Mouse (Mus musculus) c-Kit-positive CD71-positive TER-119-positive erythroid progenitor cells, embryonic 14.5 days (primary cell): ENCODE results near the gene Cpeb3.

Source experiments
- DNase-seq: peaks from one replicate; pipeline ENCODE4 v3.0.0-alpha.2; 2013; ENCODE audit warnings: low spot score

Cpeb3 gene

DNA sequence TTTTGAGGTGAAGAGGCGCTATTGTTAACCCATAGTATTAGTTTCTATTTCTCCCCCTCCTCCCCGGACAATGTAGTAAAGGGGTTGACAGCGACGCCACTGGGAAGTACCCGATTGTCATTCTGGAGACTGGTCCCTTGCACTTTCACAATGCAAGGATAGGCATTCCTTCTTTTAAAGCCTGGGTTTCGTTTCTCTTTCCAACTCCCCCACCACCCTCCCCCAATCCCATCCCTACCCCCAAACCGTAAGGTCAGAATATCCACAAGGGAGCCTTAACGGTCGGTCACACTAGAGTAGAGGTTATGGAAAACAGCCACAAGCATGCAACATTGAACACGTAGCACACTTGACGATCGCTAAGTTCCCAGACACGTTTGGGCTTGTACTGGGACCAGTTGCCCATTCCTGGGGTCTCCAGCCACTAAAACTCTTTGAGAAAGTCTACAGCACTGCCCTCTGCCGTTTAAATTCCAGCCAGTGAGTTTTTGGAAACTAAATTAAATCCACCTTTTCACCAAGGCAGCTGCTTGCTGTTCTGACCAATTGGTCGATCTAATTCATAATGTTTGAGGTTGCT is at the start of gene Cpeb3:
Cpeb3 (minus strand) TSS at position 426 of the 580 bp plus-strand sequence.
- no peak for DNase-seq

DNA sequence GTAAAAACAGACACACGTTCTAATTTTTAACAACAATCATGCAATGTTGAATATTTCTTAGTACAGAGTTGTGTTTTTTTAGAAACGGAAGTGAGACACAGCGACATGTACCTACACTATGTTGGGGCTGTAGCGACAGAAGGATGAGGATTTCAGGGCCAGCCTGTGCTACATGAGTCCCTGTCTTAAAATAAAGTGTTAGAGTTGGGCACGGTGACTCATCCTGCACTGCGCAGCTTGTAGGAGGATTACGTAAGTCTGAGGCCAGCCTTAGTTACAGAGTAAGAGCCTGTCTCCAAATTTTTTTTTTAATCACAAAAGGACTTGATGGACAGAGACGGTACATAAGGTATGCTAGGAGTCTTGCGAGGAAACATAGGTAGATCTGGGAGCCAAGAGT is 46.9 kb upstream of the Cpeb3 start:
- DNase-seq = no peak

DNA sequence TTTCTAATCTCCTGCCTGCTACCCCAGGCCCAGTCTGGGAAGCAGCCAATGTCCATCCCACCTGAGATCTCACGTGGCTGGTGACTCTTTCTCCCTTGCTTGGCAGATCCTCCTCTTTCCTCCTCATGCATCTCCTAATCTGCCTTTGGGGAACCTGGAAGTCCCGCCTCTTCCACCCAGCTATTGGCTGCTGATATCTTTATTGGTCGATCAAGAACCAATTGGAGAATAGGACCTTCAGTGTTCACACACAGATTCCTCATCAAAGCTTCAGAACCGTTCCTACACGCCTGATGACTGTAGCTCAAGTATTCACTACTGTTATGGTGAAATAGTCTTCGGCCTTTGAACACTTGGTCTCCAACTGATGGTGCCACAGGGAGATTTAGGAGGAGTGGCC is 43.7 kb upstream of the Cpeb3 start:
- DNase-seq = no peak

DNA sequence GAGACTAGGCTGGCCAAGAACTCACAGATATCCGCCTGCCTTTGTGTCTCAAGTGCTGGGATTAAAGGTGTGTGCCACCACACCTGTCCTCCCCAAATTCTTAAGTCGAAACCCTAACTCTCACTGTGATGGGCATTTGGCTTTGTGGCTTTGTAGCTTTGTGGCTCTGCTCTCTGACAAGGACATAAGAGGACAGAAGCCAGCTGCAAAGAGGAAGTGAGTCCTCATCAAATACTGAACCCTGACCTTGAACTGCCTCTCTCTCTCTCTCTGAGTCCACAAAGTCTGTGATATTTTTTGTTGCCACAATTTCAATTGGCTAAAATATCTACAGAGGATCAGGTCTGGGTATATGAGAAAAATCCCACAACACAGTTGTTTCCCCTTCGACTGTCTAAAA is 39.8 kb upstream of the Cpeb3 start:
- DNase-seq = no peak

DNA sequence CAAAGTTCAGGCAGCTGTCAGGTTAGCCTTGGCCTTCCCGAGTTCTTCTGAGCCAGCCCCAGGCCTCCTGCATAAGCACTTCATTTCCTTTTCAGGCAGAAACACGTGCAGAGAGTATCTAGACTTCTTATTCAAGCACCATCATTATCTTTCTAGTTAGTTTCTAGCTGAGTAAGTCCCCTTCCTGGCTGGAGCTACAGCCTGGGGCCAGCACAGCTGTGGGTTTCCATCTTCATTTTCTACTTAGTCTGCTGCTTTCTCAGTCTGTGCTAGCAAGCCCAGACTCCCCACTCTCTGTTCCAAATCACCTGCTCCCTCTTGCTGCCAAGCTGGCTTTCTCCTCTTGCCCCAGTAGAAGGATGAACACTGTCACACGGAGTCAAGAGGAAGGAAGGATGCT is 38.5 kb upstream of the Cpeb3 start:
- no peak for DNase-seq

DNA sequence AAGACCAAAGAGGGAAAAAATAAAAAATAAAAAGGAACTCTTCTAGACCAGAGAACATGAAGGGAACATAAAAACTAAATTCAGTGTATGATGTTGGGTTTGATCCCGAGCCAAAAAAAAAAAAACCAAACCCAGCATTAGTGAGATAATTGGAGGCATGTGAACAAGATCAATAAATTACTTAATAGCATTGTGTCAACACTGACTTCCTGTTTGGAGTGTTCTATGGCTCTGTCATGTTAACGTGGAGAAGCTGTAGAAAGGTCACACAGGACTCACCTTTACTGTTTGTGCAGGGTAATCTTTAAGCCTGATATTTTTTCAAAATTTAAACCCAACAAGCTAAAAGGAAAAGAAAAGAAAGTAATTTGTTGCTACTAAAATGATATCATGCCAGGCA is 34.3 kb upstream of the Cpeb3 start:
- DNase-seq = no peak

DNA sequence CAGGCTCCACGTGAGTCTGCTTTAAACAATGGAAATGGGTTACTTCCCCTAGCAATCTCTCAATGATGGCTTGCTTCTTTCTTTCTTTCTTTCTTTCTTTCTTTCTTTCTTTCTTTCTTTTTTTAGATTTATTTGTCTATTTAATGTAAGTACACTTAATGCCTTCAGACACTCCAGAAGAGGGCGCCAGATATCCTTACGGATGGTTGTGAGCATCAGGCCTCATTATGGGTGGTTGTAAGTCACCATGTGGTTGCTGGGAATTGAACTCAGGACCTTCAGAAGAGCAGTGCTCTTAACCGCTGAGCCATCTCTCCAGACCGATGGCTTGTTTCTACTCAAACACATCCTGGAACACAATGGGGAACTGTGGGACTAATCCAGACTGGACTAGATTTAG is 32.8 kb upstream of the Cpeb3 start:
- no peak for DNase-seq

DNA sequence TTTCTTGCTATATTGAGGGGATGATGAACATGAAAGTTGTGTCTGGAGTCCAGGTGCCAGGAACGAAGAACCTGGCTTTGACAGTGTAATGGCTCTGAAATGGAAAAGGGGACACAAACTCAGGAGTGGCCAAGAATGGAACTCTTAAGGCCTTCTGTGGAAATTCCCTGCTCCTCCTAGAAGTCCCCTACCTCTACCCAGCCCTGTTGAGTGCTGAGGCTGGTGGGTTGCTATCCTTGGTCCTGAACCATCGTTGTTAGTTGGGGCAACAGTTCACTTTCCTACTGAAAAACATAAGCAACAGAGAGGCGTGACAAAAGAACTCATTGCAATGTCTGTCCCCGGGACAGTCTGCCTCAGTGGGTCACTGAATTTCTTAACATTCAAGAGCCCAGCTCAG is 30.7 kb upstream of the Cpeb3 start:
- DNase-seq = peak; percentile 71

DNA sequence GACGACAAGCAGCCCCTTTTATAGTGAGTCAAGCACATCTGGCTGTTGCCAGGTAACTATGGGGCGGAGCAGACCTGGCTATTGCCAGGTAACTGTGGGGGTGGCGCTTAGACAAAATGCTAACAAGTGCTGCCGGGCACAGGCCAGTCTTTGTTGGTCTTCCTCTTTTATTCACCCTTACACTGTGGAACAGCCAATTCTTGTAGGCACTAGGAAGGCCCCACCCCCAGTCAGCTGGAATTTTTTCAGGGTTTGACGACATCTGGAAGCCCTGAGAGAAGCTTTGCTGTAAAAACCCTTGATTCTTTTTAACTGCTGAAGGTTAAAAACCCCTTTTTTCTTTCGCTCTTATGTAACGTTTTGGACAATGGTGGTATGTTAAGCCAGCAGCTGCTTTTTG is 30.2 kb upstream of the Cpeb3 start:
- DNase-seq = peak; percentile 54

DNA sequence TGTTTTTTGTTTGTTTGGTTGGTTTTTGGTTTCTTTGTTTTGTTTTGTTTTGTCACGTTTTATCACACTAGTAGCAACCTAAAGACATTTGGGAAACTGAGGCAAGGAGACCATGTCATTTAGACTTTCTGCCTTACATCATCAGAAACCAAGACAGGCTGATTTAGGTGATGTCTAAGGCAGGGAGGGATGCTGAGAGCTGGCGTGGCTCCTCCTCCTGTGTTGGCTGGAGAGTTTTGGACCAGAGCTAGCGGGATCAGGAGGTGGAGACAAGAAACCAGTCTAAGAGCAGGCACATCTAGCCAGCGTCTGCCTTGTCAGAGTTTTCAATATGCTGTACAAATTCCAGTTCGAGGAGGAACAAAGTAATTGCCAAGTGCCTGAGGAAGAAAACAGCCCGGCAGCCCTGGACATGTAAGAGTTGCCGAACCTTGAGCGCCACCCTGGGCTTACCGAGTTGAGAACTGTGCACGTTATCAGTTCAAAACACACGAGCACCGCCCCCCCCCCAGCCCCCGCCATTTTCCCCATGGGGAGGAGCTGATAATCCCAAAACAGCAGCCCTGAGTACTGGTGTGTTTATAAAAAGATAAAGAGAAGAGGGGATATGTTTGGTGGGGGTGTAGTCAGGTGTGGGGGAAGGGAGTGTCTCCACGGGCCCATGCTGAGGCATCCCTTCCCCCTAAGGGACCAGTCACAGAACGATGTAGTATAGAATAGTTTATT is 29.5 kb upstream of the Cpeb3 start:
- DNase-seq = peak; percentile 92

DNA sequence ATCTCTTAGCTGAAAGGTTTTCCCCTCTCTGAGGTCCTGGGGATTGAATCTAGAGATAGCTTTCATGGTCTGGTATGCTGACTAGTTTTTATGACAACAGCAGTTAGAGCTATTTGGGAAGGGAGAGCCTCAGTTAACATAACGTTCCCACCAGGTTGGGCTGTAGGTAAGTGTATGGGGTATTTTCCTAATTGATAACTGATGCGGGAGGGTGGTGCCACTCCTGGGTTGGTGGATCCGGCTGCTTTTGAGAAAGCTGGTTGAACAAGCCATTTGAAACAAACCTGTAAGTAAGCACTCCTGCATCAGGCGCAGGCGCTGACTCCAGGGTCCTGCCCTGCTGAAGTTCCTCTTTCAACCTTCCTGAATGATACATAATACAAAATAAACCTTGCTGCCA is 28.9 kb upstream of the Cpeb3 start:
- peak; percentile 67 for DNase-seq

DNA sequence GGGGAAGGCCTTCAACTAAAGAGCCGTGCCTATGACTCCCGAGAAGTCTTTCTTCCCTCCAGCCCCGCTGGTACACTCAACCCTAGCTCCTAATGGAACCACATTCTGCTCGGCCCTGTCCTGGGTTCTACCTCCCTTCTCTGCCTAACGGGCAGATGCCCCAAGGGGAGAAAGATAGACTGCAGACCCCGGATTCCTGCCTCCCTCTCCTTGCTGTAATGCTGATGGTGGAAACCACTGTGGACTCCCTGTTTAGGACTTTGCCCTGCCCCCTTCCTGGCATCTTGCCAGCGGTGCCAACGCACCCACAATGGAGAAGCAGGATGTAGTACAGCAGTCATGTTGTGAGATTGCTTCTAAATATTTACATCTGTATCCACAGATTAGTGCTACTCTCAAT is 27.4 kb upstream of the Cpeb3 start:
- no peak for DNase-seq

DNA sequence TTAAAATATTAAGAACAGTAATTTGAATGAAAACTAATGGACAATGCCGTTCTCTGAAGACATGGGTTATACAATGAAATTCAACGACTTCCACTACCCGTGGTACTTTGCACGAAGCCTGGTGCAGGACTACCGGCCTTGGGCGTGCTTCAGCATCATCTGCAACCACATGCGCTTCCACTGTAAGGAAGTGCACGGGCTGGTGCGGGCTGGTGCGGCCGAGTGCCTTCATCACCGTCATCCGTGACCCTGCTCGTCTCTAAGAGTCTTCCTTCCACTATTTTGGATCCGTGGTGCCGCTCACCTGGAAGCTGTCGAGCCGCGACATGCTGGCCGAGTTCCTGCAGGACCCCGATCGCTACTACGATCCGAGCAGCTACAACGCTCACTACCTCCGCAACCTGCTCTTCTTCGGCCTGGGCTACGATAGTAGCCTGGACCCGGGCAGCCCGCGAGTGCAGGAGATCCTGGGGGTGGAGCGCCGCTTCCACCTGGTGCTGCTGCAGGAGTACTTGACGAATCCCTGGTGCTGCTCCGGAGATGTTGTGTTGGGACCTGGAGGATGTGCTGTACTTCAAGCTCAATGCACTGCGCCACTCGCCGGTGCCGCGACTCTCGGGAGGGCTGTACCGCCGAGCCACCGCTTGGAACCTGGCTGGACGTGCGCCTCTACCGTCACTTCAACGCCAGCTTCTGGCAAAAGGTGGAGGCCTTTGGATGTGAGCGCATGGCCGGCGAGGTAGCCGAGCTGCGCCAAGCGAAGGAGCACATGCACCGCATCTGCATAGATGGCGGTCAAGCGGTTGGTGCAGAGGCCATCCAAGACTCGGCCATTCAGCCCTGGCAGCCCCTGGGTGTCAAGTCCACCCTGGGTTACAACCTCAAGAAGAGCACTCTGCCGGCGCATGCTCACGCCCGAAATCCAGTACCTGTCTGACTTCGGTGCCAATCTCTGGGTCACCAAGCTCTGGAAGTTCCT is 25.4 kb upstream of the Cpeb3 start:
- peak; percentile 39 for DNase-seq

DNA sequence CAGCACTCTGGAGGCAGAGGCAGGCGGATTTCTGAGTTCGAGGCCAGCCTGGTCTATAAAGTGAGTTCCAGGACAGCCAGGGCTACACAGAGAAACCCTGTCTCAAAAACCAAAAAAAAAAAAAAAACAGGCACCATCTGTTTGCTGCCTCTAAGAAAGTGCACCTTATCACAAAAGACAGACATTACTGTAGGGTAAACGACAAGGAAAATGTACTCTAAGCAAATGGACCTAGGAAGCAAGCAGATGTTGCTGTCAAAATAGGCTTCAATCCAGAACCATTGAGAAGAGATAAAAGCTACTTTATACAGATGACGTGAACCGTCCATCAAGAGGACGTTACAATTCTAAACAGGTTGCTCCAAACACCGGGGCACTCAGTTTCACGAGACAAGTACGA is 24.2 kb upstream of the Cpeb3 start:
- peak; percentile 81 for DNase-seq

DNA sequence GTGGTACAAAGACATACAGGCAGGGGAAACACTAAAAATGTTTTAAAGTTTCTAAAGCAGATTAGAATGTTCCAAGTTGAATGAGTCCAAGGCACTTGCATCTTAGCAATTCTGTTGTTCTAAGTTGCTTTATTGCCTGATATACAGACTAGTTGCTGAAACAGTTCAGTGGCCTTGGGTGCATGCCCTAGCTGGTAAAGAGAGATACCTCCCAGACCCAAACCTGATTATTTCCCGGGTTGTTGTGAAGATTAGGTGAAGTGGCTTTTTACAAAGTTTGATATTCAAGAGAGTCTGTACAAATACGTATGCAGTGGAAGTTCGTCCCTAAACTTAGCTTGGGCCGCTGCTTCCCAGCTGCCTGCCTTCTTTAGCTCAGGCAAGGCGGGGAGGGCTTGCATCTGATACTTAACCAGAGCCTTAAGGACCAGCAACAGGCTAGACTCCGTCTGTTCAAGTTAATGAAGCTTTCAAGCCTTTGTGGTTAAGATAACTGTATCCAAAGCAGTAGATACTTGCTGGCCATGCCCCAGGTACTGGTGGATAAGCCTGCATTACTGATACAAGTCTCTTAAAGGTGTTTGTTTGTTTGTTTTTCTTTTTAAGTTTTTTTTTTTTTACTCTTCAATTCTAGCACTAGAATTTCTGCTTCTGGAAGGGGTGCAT is 16.9 kb upstream of the Cpeb3 start:
- no peak for DNase-seq

DNA sequence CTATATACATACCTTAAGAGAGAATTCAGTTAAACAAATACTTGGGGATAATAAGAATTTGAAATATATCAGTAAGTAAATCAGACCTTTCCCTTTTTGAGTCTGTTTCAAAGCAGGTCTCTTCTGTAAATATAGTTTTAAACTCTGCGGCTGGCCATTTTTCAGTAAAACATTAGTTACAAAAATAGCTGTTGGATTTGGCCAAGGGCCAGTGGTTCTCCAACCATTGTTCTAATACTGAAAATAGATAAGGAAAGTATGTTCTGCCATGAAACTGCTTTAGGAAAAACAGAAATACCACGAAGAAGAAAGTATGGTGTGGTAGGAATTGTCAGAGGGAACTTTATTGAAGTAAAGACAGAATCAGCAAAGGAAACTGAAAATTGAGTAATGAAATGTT is 6.3 kb upstream of the Cpeb3 start:
- DNase-seq = no peak

DNA sequence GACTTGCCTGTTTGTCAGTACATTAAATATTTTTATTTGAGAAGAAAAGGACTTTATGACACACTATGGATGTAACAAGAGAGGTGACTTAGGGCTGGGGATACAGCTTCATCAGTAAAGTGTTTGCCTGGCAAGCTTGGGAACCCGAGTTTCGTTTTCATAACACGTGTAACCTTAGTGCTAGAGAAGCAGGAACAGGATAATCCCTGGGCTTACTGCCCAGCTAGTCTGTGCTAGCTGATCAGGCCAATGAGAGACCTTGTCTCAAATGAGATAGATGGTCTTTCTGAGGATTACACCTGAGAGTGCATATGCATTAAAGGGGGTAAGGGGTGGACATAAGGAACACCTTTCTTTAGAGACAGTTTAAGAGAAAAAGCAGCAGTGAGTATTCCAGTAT is 3.0 kb upstream of the Cpeb3 start:
- no peak for DNase-seq

DNA sequence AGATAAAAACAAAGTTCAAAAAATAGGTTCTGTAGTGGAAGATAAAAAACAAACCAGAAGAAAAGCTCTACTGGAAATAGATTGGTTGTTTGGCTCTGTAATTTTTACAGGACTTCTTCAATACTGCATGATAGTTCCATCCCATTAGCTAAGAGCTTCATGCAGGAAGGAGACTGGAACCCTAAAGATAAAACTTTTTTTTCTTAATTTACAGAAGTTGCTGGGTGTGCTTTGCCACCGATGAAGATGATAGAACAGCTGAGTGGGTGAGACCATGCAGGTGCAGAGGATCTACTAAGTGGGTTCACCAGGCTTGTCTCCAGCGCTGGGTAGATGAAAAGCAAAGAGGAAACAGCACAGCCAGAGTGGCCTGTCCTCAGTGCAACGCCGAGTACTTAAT is 2.1 kb upstream of the Cpeb3 start:
- DNase-seq = no peak

DNA sequence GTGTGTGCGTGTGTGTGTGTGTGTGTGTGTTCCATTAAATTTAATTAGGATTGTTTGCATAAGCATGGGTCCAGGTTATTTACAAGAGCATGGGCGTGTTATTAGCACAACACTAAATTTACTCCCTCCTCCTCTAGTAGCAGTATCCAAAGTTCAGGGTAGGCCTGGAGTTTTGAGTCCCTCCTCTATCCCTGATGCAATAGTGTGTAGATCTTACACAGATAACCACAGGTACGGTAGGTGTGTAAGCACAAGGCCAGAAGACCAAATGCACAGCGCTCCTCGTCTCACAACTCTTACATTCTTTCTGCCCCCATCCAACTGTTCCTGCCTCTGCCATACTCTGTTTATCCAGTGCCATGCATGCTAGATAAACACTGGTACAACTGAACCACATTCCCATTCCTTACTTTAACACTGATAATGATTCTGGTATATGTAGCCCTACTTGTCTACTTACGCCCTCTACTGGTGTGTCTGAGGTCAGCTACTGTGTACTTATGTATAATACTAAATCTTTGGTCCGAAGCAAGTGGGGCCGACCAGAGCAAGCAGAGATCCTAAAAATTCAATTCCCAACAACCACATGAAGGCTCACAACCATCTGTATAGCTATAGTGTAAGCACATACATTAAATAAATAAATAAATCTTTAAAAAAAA is 1.2 kb upstream of the Cpeb3 start:
- no peak for DNase-seq

DNA sequence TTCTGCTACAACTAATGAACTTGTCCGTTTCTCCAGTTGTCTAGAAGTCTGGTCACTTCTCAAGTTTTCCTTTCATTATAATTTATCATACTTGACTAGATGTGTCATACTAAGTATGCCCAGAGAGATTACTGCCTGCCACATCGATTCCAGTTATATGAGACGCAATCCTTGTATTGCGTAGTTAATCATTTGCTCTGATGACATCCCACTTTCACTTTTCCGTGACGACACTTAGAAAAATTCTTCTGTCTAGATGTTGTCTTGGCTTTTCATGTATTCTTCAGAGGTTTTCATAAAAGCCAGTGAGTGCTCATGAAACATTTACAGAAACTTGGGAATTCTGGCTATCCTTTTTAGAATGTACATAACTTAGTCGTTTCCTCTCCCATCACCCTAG is 585 bp upstream of the Cpeb3 start:
- DNase-seq = no peak

DNA sequence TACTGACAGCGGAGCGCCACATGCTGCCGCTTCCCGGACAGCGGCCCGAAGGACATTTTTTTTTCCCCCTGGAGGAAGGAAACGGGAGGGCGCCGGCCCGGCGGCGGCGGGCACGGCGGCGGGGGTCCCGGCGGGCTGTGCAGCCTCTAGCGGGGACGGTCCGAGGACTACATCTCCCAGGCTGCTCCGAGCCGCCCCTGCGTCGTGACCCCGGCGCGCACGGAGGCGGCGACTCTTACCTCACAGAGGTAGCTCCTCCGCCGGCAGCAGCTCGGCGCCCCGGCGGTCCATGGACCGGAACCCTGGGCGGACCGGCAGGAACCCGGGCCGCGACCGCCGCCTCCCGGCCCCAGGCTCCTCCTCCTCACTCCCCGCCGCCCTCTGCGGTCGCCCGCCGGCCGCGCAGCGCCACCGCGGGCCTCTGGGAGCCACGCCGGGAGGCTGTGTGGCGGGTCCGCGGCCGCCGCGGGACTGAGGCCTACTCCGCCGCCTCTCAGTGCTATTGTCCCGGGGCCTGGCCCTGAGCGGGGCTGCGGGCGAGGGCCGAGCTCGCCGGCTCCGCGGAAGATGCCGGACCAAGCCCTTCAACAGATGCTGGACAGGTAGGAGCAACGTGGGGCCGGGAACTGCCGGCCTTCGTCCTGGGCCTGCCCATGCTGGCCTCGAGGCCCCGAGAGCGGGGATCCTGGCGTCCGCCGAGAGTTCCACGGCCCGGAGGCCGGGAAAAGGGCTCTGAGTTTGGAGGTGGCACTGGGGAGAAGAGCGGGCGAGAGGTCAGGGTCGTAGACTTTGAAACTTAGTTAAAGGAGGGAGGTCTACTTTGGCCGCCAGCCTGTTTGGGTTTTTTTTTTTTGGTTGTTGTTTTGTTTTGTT is 862 bp downstream of the Cpeb3 start, which contains the start of gene March5:
March5 (plus strand) TSS at position 241 of the 873 bp plus-strand sequence.
- peak; percentile 76 for DNase-seq
